Mouse (Mus musculus): ENCODE data around the gene Pot1b.

Gene Pot1b

GRCm38 (mm10) chr17:55711984-55712811, at the start of gene Pot1b:
Gene Pot1b (minus strand): TSS chr17:55712628.
- peak; percentile 98 for DNase-seq

- no peak for DNase-seq
Observed at GRCm38 (mm10) chr17:55751170-55751569, 38.7 kb upstream of the Pot1b start.

GRCm38 (mm10) chr17:55749786-55750185, 37.4 kb upstream of the Pot1b start, which contains the start of gene Adgre4:
Gene Adgre4 (plus strand): TSS chr17:55749984.
- no peak for DNase-seq

GRCm38 (mm10) chr17:55736675-55737074, 24.2 kb upstream of the Pot1b start:
- DNase-seq, result no peak

- DNase-seq, result no peak
Observed at GRCm38 (mm10) chr17:55726193-55726592, 13.8 kb upstream of the Pot1b start.

- no peak for DNase-seq
Observed at GRCm38 (mm10) chr17:55722250-55722649, 9.8 kb upstream of the Pot1b start.

GRCm38 (mm10) chr17:55721270-55721669, 8.8 kb upstream of the Pot1b start:
- DNase-seq, result no peak

- no peak for DNase-seq
Observed at GRCm38 (mm10) chr17:55702865-55703264, 9.6 kb downstream of the Pot1b start.

- peak; percentile 44 for DNase-seq
Observed at GRCm38 (mm10) chr17:55702161-55702820, 10.1 kb downstream of the Pot1b start.

- DNase-seq, result no peak
Observed at GRCm38 (mm10) chr17:55699388-55699787, 13.0 kb downstream of the Pot1b start.

- no peak for DNase-seq
Observed at GRCm38 (mm10) chr17:55661099-55661498, 51.3 kb downstream of the Pot1b start.

- no peak for DNase-seq
Observed at GRCm38 (mm10) chr17:55625092-55625491, 87.3 kb downstream of the Pot1b start, which contains the start of gene Vmn2r118. Gene Vmn2r118 (minus strand): TSS chr17:55625192.
